Mouse (Mus musculus) hindbrain, embryonic 12.5 days (tissue): ENCODE data around the gene Gm281. TPM values are rescaled to one million over a fixed set of nuclear protein-coding genes. Genes with fewer than 3 reads are reported as not detected.
"Not testable (repeated sequence)": the region's sequence is repeated elsewhere in the genome, so short reads cannot be mapped to it uniquely, and the experiment has no call there.

Experiments used
- ATAC-seq: fragments of 200-750 bp; cut with Nextera tagmentation; 2 replicates; pipeline ENCODE4 v1.8.0; 2017; ENCODE audit warnings: moderate TSS enrichment; ENCODE audit not compliant: low FRiP score
- H3K27ac ChIP-seq: fragments of 300-500 bp; sonication (generic); 2 replicates; pipeline ENCODE4 v1.5.1; 2016; ENCODE audit warnings: mild to moderate bottlenecking
- H3K27me3 ChIP-seq: fragments of 300-500 bp; sonication (generic); 2 replicates; pipeline ENCODE4 v1.6.1; 2016; ENCODE audit warnings: mild to moderate bottlenecking
- H3K36me3 ChIP-seq: fragments of 300-500 bp; sonication (generic); 2 replicates; pipeline ENCODE4 v1.6.1; 2016; ENCODE audit warnings: mild to moderate bottlenecking
- H3K4me1 ChIP-seq: fragments of 300-500 bp; sonication (generic); 2 replicates; pipeline ENCODE4 v1.6.1; 2016
- H3K4me2 ChIP-seq: fragments of 300-500 bp; sonication (generic); replicated peaks from 2 replicates; pipeline ENCODE4 v1.6.1; 2016; ENCODE audit warnings: mild to moderate bottlenecking
- H3K4me3 ChIP-seq: fragments of 300-500 bp; sonication (generic); 2 replicates; pipeline ENCODE4 v1.5.1; 2016; ENCODE audit warnings: mild to moderate bottlenecking
- H3K9ac ChIP-seq: fragments of 300-500 bp; sonication (generic); 2 replicates; pipeline ENCODE4 v1.6.1; 2016; ENCODE audit warnings: mild to moderate bottlenecking, moderate library complexity
- H3K9me3 ChIP-seq: fragments of 300-500 bp; sonication (generic); replicated peaks from 2 replicates; pipeline ENCODE4 v1.6.1; 2016; ENCODE audit warnings: mild to moderate bottlenecking
- WGBS: fragments of 180-500 bp; shearing (Covaris S2); methylation state at CpG from one replicate; pipeline ENCODE4 v1.1.7; 2016; 5-methylcytosine and 5-hydroxymethylcytosine counted together
- polyA plus RNA-seq: library from polyadenylated mRNA; unstranded; fragments of >200 nt; fragmentation: Nextera tagmentation; extraction: Ambion mirVana; gene quantifications from 2 replicates; pipeline ENCODE4 v1.2.1, GENCODE M21; 2016

Gm281 gene
- 0.10 TPM in 1 of 2 replicates, not detected in the other for polyA plus RNA-seq

DNA sequence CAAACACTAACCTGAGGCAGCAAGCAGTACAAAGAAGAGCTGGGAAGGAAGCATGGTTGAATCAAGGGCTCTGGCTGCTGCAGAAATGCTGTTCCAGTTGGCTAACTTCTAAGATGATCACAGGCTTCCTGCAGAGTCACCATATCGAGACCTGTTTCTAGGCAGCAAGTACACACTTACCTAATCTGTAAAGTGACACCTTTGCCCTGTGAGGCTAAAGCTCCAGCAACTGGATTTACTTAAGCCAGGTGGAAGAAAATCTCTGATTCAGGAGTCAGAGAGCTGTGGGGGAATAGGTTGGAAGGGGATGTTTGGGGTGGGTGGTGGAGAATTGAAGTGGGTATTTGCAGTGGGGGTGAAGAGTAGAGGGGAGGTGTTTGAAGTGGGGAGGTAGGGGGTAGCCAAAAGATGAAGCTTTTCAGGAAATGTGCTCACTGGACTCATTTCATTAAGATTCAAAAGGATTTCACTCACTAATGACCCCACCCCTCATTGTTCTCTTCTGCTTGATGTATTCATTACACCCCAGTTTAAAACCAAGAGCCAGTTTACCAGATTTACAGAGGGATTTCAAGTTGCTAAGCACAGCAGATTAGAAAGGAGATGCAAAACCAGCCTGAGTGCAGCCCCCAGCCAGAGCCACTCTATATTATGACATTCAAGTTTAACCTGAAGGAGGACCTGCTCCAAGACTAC, at the start of gene Gm281:
Gene Gm281, minus strand, starts transcription at position 92 of the 696 bp plus-strand sequence.
- Histone ChIP-seq H3K9me3 (no peaks in the 10 kb centered on the region), H3K4me3 (no peak within 1 kb of the TSS), H3K9ac (no peak within 1 kb of the TSS), H3K27me3 (no peaks in the 10 kb centered on the region), H3K4me1 (no peaks in the 10 kb centered on the region), H3K27ac (no peak within 1 kb of the TSS), H3K4me2 (no peak within 1 kb of the TSS), H3K36me3 (no peaks in the 10 kb centered on the region)
- no peak for ATAC-seq
- WGBS: 45% methylated on average over 1 of the region's 1 CpGs

- Histone ChIP-seq H3K27ac (no peak overlapping the region), H3K9ac (no peak overlapping the region), H3K27me3 (no peaks in the 10 kb centered on the region), H3K4me3 (no peak overlapping the region), H3K4me2 (no peak overlapping the region), H3K9me3 (no peaks in the 10 kb centered on the region), H3K4me1 (peaks cover 15% of the 10 kb centered on the region), H3K36me3 (no peaks in the 10 kb centered on the region)
- no peak for ATAC-seq
- whole genome bisulfite sequencing: 76% methylated on average over 1 of the region's 1 CpGs
These were observed 49.2 kb upstream of the Gm281 start for GRCm38 (mm10) chr14:13963527-13963926.

DNA sequence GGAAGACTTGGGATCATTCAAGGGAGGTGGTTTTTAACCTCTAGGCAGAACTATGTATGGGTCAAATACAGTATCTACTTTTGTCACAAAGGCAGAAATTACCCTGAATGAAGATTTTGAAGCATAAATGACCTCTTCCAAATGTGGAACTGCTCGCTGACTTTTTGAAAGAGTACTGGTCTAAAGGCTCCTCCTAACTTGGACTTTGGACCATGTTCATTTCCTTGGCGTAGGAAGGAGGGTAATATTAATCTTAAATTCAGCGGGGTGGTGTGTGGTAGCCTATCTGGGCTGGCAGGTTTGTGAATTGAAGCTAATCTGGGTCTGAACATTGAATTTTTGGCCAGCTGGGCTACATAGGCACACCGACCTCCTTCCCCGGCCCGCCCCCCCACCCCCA, 48.2 kb upstream of the Gm281 start:
- 92% methylated on average over 6 of the region's 6 CpGs for WGBS
- H3K27ac ChIP-seq: no peak overlapping the region

DNA sequence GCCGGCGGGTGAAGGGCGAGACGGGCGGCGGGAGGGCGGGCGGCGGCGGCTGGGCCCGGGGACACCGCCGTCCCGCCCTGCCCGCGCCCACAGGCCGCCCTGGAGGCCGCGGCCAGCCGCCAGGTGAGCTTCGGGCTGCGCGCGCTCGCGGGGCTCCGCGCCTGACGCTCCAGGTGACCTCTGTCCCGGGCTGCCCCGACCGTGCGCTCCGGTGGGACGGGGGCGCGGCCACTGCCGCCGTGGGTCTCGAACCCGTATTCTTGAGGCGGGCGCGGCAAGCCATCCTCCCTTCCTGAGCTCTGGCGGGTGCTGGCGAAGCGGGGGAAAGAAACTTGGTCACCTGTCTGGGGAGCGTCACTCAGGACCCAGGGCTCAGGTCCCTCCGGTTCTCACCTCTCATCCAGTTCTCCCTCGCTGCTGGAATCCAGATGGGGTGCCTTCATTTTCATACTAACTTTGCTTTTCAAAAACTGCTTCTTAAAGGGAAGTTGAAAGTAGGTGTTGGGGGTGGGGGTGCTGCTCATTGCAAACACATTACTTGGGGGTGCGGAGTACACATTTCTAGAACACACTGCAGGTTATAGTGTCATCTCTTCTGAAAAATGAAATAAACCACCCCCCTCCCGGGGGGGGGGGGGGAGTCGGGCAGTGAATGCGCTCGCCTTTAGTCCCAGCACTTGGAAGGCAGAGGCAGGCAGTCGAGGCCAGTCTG, 47.3 kb upstream of the Gm281 start, which contains the start of the genes Atxn7 and Thoc7:
Gene Atxn7, plus strand, starts transcription at position 40 of the 712 bp plus-strand sequence.
Gene Thoc7, minus strand, starts transcription at position 452 of the 712 bp plus-strand sequence.
- Histone ChIP-seq H3K9me3 (no peaks in the 10 kb centered on the region), H3K27me3 (no peaks in the 10 kb centered on the region), H3K4me1 (peaks cover 19% of the 10 kb centered on the region), H3K9ac (peak within 1 kb of the TSS; percentile 98), H3K4me2 (peak within 1 kb of the TSS; percentile 67), H3K4me3 (peak within 1 kb of the TSS; percentile 81), H3K36me3 (no peaks in the 10 kb centered on the region), H3K27ac (peak within 1 kb of the TSS; percentile 92)
- 3% methylated on average over 38 of the region's 56 CpGs for WGBS
- peak; percentile 67 for ATAC-seq

More for the DNA sequence above, 48.2 kb upstream of the Gm281 start:
- H3K9ac ChIP-seq: no peak overlapping the region
- no peaks in the 10 kb centered on the region for H3K36me3 ChIP-seq
- no peak for ATAC-seq
- H3K4me2 ChIP-seq: no peak overlapping the region
- H3K4me1 ChIP-seq: peaks cover 19% of the 10 kb centered on the region
- H3K4me3 ChIP-seq: no peak overlapping the region
- no peaks in the 10 kb centered on the region for H3K9me3 ChIP-seq
- H3K27me3 ChIP-seq: no peaks in the 10 kb centered on the region

- Histone ChIP-seq H3K27me3 (no peaks in the 10 kb centered on the region), H3K36me3 (peaks cover 4% of the 10 kb centered on the region), H3K9me3 (no peaks in the 10 kb centered on the region), H3K4me1 (peaks cover 19% of the 10 kb centered on the region), H3K4me3 (peak overlapping the region; percentile 81), H3K9ac (peak overlapping the region; percentile 98), H3K4me2 (peak overlapping the region; percentile 67), H3K27ac (peak overlapping the region; percentile 92)
- WGBS: under 1% methylated on average over 47 of the region's 75 CpGs
- ATAC-seq: peak; percentile 91
These were observed 46.4 kb upstream of the Gm281 start for GRCm38 (mm10) chr14:13960482-13961325.

DNA sequence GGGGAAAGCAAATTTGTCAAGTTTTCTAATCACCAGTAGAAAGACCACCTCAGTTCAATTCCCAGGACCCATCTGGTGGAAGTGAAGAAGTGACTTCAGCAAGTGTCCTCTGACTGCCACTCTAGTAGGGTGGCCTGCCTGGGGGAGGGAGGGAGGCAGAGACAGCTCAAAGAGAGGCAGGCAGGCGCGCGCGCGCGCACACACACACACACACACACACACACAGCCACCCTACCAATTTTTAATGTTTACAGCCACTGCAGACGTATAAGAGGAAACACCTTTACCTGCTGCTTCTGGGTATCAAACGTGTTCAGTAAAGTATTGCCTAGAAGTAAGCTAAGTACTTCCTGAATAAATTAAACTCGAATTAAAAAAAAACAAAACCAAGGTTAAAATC, 45.8 kb upstream of the Gm281 start:
- Histone ChIP-seq H3K9ac (peak overlapping the region; percentile 98), H3K4me1 (peaks cover 19% of the 10 kb centered on the region), H3K36me3 (peaks cover 8% of the 10 kb centered on the region), H3K4me2 (peak overlapping the region; percentile 67), H3K27me3 (no peaks in the 10 kb centered on the region), H3K9me3 (no peaks in the 10 kb centered on the region), H3K4me3 (peak overlapping the region; percentile 81), H3K27ac (peak overlapping the region; percentile 92)
- under 1% methylated on average over 9 of the region's 9 CpGs for WGBS
- ATAC-seq: peak; percentile 38; the same call in 1 of the 2 replicates

DNA sequence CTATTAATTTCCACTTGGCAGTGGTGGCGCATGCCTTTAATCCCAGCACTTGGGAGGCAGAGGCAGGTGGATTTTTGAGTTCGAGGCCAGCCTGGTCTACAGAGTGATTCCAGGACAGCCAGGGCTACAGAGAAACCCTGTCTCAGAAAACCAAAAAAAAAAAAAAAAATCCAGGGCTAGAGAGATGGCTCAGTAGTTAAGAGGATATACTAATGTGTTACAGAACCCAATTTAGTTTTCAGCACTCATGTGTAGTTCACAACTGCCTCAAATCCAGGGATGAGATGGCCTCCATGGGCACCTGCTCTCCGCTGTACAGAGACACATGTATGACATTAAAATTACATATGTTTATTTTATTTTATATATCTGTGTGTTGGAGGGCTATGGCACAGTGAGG, 37.9 kb upstream of the Gm281 start:
- H3K27me3 ChIP-seq, H3K27ac ChIP-seq, H3K4me3 ChIP-seq, ATAC-seq, H3K4me2 ChIP-seq, H3K9ac ChIP-seq, H3K9me3 ChIP-seq, H3K4me1 ChIP-seq: not testable (repeated sequence)
- 100% methylated on average over 3 of the region's 3 CpGs for WGBS
- H3K36me3 ChIP-seq: peaks cover 53% of the 10 kb centered on the region

DNA sequence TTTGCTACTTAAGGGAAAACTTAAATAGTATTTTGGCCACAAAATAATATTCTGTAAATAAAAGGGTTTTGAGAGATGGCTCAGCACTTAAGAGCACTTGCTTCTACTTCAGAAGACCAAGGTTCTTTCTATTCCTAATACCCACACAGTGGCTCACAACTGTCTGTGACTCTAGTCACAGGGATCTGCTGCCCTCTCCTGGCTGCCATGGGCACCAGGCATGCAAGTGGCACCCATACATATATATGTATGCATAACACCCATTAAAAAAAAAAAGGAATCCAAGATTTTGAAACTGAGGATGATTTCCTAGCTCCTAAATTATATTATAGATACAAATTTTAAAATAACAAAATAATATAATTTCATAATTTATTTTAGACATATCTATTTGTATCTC, 36.1 kb upstream of the Gm281 start:
- Histone ChIP-seq H3K4me1 (no peaks in the 10 kb centered on the region), H3K27ac (no peak overlapping the region), H3K9me3 (no peaks in the 10 kb centered on the region), H3K36me3 (peaks cover 51% of the 10 kb centered on the region), H3K27me3 (no peaks in the 10 kb centered on the region), H3K4me2 (no peak overlapping the region), H3K4me3 (no peak overlapping the region), H3K9ac (no peak overlapping the region)
- no peak for ATAC-seq

DNA sequence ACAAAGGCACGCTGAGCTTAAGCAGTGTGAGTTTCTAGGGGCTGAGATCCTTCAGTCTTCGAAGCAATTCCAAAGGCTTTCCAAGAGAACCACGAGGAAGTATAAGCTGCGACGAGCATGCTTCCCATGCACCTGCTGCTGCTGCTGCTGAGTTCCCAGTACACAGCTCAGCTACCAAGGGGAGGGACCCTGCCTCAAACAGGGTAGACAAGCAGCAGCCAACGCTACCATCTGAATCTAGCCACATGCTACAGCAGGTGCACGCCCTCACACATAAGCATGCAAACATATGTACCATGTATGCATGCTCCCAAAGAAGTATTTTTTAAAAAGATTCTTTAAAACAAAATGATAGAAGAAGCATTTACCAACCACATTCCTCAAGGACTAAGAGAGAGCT, 34.1 kb upstream of the Gm281 start:
- peaks cover 50% of the 10 kb centered on the region for H3K36me3 ChIP-seq
- 92% methylated on average over 7 of the region's 7 CpGs for WGBS
- ATAC-seq: no peak
- no peak overlapping the region for H3K4me2 ChIP-seq
- no peak overlapping the region for H3K9ac ChIP-seq
- no peak overlapping the region for H3K27ac ChIP-seq
- H3K4me3 ChIP-seq: no peak overlapping the region
- no peaks in the 10 kb centered on the region for H3K27me3 ChIP-seq
- H3K9me3 ChIP-seq: no peaks in the 10 kb centered on the region
- H3K4me1 ChIP-seq: no peaks in the 10 kb centered on the region

GRCm38 (mm10) chr14:13944686-13945085, 30.4 kb upstream of the Gm281 start:
- no peak overlapping the region for H3K27ac ChIP-seq
- peaks cover 26% of the 10 kb centered on the region for H3K36me3 ChIP-seq
- 91% methylated on average over 4 of the region's 4 CpGs for WGBS
- no peaks in the 10 kb centered on the region for H3K27me3 ChIP-seq
- H3K4me3 ChIP-seq: no peak overlapping the region
- H3K4me1 ChIP-seq: no peaks in the 10 kb centered on the region
- no peak for ATAC-seq
- H3K9ac ChIP-seq: no peak overlapping the region
- no peaks in the 10 kb centered on the region for H3K9me3 ChIP-seq
- H3K4me2 ChIP-seq: no peak overlapping the region

GRCm38 (mm10) chr14:13934052-13934371, 19.7 kb upstream of the Gm281 start:
- Histone ChIP-seq H3K36me3 (no peaks in the 10 kb centered on the region), H3K9me3 (peaks cover 5% of the 10 kb centered on the region; the same call in 1 of the 2 replicates), H3K4me1 (peaks cover 7% of the 10 kb centered on the region), H3K9ac (no peak overlapping the region), H3K4me3 (peak overlapping the region; percentile 28), H3K27ac (no peak overlapping the region), H3K27me3 (no peaks in the 10 kb centered on the region), H3K4me2 (peak overlapping the region; percentile 54)
- WGBS: 50% methylated on average over 5 of the region's 5 CpGs
- ATAC-seq: no peak
